Mouse (Mus musculus): ENCODE measurements around the gene Krtap13-1.
"Not testable (repeated sequence)": the region's sequence is repeated elsewhere in the genome, so short reads cannot be mapped to it uniquely, and the experiment has no call there.

Gene Krtap13-1

GRCm38 (mm10) chr16:88728812-88729275 lies at the start of gene Krtap13-1:
Krtap13-1 (plus strand) TSS chr16:88728862.
- DNase-seq = no peak

GRCm38 (mm10) chr16:88679099-88679498 lies 49.6 kb upstream of the Krtap13-1 start:
- no peak for DNase-seq

GRCm38 (mm10) chr16:88681282-88681681 lies 47.4 kb upstream of the Krtap13-1 start:
- DNase-seq = no peak

DNA sequence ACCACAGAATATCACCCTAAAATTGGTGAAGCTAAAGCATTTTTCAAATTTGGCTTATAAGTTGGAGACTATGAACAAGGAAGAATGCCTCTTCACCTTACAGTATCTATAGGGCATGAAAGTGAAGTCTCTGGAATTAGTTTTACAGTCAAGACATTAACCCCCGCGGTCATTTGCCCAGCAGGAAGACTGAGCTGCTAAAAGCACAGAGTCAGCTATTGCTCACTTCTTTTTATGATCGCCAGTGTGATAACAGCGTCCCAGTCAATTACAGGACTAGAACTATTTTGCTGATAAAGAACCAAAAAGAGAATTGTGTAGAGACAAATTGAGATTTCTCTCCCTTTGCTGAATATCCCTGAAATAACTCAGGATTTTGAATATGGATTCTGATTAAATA lies 32.4 kb upstream of the Krtap13-1 start:
- no peak for DNase-seq

GRCm38 (mm10) chr16:88701072-88701864 lies 27.4 kb upstream of the Krtap13-1 start:
- peak; percentile 61 to 64 for DNase-seq

DNA sequence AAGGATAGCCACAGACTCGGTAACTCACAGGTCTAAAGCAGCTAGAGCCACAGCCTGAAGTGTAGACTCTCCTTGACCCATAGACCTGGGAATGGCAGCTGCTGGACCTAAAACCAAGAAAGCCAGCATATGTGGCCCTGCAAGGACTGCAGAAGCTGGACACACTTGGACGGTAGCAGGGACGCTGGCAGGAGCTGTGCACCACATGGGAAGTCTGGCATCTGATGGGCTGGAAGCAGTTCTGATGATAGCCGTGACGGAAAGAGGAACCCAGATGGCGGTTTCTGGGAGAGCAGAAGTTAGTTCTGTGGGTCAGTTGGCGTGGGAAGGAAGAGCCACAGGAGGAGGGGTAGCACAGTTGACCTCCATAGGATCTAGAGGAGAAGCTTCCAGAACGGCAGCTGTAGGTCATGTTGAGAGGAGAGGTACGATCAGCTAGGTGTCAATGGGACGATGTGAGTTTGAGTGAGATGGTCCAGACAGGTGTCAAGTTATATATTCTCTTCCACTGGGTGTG lies 21.1 kb upstream of the Krtap13-1 start, which contains the start of gene 2310061N02Rik:
2310061N02Rik (minus strand) TSS at position 467 of the 517 bp plus-strand sequence.
- DNase-seq = no peak

DNA sequence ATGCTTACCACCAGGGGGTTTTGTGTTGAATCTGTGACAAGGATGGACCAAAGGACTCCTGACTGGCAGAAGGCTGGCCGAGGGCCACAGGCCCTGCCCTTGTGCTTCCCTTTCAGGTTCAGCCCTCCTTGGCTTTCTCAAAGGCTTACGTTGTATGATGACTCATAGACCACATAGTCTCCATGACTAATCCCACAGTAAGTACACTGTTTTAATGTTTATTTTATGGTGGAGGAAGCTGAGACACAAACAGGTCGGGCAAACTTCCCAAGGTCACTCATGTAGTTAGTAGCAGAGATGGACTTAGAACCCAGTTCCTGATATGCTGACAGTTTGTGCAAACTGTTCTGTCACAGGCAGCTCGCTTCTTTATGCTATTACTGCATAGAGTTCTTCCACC lies 17.9 kb upstream of the Krtap13-1 start:
- DNase-seq = no peak

GRCm38 (mm10) chr16:88711245-88711644 lies 17.4 kb upstream of the Krtap13-1 start:
- no peak for DNase-seq

DNA sequence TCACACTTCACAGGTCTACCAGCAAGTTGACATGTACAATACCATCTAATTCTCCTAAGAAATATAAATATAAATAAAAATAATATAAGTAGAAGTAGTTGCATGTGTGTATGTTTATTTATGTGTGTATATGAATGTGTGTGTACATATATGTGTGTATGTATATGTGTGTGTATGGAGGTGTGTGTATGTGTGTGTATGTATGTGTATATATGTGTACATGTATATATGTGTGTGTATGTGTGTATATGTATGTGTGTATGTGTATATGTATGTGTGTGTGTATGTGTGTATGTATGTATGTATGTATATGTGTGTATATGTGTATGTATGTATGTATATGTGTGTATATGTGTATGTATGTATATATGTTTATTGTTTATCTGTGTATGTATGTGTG lies 12.1 kb upstream of the Krtap13-1 start:
- no peak for DNase-seq

DNA sequence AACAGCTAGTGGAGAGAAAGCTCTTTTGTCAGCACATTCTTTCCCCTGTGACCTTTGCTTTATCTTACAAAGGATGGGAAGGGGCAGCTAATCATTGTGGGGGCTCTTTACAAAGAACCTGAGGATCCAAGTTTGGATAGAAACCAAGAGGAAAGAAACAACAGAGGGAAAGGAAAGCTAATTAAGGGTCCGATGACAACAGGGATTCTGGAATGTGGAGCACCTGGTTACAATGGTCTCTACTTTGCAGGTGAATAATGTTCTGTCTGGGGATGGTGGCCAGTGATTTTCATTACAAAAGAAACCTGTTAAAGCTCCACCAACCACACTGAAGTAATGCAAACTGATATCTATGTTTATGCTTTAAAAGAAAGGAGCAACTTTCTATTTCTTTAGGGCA lies 8.6 kb upstream of the Krtap13-1 start:
- DNase-seq = no peak

DNA sequence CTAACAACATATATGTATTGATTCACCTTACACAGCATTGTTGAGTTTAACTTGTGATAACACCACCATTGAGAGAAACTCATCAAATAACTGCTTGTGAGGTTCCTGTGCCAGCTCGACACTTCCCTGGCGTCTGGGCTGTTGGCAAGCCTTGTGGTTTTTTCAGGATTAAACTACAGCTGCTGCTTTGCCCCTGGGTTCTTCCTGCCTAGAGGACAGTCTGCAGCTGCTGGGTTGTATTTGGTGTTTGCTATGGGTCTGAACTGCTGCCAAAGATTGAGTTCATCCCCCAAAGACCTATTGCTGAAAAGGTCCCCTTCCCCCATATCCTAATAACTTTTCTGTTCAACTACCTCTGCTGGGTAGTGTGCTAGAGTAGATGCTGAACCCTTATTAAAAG lies 6.7 kb downstream of the Krtap13-1 start:
- DNase-seq = no peak

DNA sequence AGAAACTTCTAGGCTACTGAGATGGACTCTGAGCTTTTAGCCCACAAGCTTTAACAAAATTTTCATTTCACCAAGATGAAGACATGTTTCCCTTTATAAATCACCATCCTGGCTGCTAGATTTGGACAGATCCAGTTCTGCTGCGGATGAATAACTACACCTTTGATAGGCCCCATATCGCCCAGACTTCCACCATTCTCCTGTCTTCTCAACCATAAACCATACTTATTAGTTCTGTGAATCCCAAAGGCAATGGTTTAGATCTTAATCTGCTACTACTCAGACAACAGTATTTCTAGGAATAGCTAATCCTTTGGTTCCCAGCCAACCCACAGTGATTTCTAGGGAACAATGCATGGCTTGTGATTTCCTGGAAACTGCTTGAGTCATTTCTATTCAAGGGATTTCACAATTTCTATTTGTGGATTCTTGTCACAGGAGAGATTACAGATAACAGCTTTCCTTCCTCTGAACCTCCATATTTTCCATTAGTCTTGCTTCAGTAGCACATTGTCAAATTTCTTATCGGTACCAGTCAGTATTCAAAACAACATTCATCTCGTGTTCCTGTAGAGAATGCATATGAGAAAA lies 16.2 kb downstream of the Krtap13-1 start:
- DNase-seq = no peak

DNA sequence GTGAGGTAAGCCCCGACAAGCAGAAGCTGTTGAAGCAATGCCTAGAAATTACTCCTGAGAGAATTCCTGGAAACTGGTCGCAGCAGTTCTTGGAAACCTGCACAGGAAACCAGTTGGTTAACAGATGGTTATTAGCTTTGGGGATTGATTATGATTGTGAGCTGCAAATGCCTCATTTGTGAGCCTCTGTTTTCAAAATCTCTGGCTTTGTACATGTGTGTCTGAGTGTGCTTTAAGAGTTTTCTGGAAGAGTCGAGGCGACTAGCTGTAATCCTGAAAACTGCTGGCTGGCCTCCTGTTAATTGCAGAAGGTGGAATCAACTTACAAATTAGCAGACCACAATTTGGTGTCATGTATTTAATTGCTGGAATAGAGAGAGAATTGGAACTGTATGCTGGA lies 19.3 kb downstream of the Krtap13-1 start:
- DNase-seq = no peak

DNA sequence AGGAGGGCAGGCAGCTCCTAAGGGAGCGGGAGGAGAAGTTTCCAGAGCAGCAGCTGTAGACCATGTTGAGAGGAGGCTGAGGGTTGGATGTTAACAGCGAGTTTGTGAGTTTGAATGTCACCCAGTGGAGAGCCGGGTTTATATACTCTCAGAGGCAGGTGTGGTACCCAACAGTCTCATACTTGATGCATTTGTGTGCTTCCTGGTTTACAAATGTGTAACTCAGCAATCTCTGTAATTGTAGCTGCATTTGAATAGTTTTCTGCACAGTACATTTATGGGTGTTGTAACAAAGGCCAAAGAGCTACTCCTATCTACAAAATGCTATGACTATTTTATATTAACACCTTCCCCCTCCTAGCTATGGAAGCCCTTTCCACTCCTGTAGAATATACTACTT lies 22.9 kb downstream of the Krtap13-1 start, which contains the start of gene Krtap13:
Krtap13 (minus strand) TSS at position 101 of the 400 bp plus-strand sequence.
- not testable (repeated sequence) for DNase-seq

DNA sequence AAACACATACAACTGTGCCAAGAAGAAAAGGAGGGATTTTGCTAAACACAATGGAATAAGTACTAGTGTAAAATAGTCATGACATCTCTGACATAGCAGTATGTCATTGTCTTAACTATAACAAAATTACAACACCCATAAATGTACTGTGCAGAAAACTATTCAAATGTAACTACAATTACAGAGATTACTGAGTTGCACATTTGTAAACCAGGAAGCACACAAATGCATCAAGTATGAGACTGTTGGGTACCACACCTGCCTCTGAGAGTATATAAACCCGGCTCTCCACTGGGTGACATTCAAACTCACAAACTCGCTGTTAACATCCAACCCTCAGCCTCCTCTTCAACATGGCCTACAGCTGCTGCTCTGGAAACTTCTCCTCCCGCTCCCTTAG lies 29.9 kb downstream of the Krtap13-1 start, which contains the start of gene 2310034C09Rik:
2310034C09Rik (plus strand) TSS at position 301 of the 400 bp plus-strand sequence.
- DNase-seq = not testable (repeated sequence)

DNA sequence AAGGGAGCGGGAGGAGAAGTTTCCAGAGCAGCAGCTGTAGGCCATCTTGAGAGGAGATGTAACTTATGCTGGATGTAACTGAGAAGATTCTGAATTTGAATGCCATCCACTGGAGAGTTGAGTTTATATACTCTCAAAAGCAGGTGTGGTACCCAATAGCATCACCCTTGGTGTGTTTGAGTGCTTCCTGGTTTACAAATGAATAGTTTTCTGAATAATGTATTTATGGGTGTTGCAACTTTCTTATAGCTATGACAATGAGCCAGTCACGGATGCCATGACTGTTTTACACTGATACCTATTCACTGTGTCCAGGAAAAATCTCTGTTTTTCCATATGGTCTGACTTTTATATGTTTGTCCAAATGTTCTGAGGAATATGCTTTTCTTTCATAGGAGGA lies 45.4 kb downstream of the Krtap13-1 start, which contains the start of gene 2310057N15Rik:
2310057N15Rik (minus strand) TSS at position 101 of the 400 bp plus-strand sequence.
- no peak for DNase-seq

DNA sequence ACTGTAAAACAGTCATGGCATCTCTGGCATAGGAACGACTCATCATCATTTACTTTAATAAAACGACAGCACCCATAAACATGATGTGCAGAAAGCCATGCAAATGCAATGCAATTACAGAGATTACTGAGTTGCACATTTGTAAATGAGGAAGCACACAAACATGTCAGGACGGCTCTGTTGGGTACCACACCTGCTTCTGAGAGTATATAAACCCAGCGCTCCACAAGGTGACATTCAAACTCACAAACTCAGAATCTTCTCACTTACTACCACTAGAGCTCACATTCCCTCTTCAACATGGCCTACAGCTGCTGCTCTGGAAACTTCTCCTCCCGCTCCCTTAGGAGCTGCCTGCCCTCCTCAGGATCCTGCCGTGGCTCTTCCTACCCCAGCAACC lies 48.9 kb downstream of the Krtap13-1 start, which contains the start of gene Gm5965:
Gm5965 (plus strand) TSS at position 301 of the 400 bp plus-strand sequence.
- no peak for DNase-seq

Data from B cell, adult 2 months (primary cell).